Mouse (Mus musculus): ENCODE data around the gene Rftn1. TPM values are rescaled to one million over a fixed set of nuclear protein-coding genes. Genes with fewer than 3 reads are reported as not detected.

Rftn1 gene
- polyA plus RNA-seq (2015; fragmentation: Illumina TruSeq; extraction: RNeasy Lipid Tissue Mini Kit (QIAGEN cat#74804); ENCODE audit: insufficient read depth, low replicate concordance), result 46.0 TPM

GRCm38 (mm10) chr17:50190131-50191015, at the start of gene Rftn1:
Gene Rftn1 (minus strand): TSS chr17:50190674.

Other genes starting within 250 kb of the Rftn1 start
- gene Dazl, start 103.0 kb upstream of the Rftn1 start, polyA plus RNA-seq (2015; fragmentation: Illumina TruSeq; extraction: RNeasy Lipid Tissue Mini Kit (QIAGEN cat#74804); ENCODE audit: insufficient read depth, low replicate concordance), result 0.46 TPM

Data from spleen, adult 10 weeks (tissue).